Mouse (Mus musculus): ENCODE results near the gene Hdhd3. TPM values are rescaled to one million over a fixed set of nuclear protein-coding genes. Genes with fewer than 3 reads are reported as not detected.

Gene Hdhd3
- polyA plus RNA-seq, 1 experiment: 3.7 TPM

DNA sequence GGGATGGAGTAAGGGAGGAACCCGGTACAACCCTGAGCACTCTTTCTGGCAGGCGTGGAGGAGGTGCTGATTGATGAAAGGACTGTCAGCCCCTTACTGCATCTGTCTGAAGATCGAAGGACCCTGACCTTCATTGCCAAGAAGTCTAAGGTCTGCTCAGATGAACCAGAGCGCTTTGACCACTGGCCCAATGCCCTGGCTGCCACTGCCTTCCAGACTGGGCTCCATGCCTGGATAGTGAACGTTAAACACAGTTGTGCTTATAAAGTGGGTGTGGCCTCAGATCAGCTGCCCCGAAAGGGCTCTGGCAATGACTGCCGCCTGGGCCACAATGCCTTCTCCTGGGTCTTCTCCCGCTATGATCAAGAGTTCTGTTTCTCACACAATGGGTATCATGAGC is 7.3 kb downstream of the Hdhd3 start:
- TF ChIP-seq GATA1 (IDR thresholded peaks at IDR 0.05; ENCODE audit: low read length): no peak

GRCm38 (mm10) chr4:62494230-62494629 is 9.0 kb downstream of the Hdhd3 start:
- no peak for TF ChIP-seq GATA1 (IDR thresholded peaks at IDR 0.05; ENCODE audit: low read length)

DNA sequence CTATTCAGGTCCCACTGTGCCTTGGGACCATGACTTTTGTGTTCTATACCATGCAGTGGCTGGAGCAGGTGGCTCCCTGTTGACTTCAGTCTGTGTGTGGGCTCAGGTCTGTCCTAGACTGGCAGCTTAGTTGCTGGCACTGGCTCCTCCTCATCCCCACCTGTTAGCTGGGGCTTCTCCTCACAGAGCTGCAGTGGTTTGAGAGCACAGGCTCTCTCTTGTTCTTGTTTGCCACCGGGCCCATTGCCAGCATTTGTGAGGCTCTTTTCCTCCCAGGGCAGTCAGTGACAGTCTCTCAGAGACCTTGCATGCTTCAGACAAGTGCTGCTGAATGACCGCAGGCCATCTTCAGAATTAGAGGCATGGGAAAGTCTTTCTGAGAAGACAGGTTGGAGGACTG is 10.6 kb downstream of the Hdhd3 start:
- no peak for TF ChIP-seq GATA1 (IDR thresholded peaks at IDR 0.05; ENCODE audit: low read length)

DNA sequence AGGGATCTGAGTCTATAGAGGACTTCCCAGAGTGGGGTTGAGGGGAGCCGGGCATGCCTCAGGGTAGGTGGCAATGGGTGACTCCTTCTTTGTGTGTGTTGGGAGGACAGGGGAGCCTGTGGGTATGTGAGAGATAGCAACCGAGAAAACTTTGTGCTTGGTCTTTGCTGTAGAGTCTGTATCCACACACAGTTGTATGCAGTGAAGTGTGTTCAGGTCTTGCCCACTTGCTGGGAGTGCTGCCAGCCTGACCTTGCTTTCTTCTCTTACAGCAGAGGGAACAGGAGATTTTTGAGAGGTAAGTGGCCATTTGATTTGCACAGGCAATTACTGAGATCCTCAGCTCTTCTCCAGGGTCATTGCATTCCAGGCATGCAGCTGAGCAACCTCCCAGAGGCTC is 15.4 kb downstream of the Hdhd3 start:
- TF ChIP-seq GATA1 (IDR thresholded peaks at IDR 0.05; ENCODE audit: low read length): no peak

DNA sequence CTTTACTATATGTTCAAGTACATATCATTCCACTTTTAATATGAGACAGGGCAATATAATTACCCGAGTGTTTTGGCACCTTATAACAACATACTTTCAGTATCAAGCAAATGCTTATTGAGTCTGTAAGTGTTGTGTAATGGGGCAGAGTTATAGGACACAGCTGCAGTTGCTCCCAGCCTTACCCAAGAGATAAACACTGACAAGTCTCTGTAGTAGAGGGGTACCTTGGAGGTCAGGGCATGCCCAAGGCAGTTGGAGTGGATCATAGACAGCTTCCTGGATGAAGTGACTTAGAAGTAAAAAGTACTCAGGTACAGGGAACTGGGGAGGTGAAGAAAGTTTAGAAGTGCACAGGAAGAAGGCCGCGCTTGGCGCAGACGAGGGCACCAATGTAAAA is 16.1 kb downstream of the Hdhd3 start:
- no peak for TF ChIP-seq GATA1 (IDR thresholded peaks at IDR 0.05; ENCODE audit: low read length)

DNA sequence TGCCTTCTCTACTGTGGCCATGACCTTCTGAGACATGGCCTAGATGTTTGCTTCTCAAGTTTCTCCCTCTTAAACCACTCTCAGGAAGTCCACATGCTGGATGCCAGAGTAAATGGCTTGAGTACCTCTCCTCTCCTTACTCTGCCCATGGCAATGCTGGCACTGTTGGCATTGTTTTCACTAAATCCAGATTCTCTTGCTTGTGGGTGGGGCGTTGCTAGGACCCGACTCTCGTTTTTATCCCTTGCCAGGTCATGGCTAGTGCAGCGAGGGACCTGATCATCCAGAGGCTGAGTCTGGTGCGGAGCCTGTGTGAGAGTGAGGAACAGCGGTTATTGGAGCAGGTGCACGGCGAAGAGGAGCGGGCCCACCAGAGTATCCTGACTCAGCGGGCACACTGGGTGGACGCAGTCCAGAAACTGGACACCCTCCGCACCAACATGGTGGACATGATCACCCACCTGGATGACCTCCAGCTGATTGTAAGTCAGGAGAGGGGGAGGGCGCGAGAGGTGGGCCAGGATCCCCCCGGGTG is 17.0 kb downstream of the Hdhd3 start:
- no peak for TF ChIP-seq GATA1 (IDR thresholded peaks at IDR 0.05; ENCODE audit: low read length)

GRCm38 (mm10) chr4:62485450-62486161 is 17.7 kb downstream of the Hdhd3 start:
- TF ChIP-seq GATA1 (IDR thresholded peaks at IDR 0.05; ENCODE audit: low read length): no peak

- no peak for TF ChIP-seq GATA1 (IDR thresholded peaks at IDR 0.05; ENCODE audit: low read length)
Measured at GRCm38 (mm10) chr4:62484928-62485327, 18.3 kb downstream of the Hdhd3 start.

- TF ChIP-seq GATA1 (IDR thresholded peaks at IDR 0.05; ENCODE audit: low read length): no peak
Measured at GRCm38 (mm10) chr4:62480709-62481605, 22.3 kb downstream of the Hdhd3 start.

DNA sequence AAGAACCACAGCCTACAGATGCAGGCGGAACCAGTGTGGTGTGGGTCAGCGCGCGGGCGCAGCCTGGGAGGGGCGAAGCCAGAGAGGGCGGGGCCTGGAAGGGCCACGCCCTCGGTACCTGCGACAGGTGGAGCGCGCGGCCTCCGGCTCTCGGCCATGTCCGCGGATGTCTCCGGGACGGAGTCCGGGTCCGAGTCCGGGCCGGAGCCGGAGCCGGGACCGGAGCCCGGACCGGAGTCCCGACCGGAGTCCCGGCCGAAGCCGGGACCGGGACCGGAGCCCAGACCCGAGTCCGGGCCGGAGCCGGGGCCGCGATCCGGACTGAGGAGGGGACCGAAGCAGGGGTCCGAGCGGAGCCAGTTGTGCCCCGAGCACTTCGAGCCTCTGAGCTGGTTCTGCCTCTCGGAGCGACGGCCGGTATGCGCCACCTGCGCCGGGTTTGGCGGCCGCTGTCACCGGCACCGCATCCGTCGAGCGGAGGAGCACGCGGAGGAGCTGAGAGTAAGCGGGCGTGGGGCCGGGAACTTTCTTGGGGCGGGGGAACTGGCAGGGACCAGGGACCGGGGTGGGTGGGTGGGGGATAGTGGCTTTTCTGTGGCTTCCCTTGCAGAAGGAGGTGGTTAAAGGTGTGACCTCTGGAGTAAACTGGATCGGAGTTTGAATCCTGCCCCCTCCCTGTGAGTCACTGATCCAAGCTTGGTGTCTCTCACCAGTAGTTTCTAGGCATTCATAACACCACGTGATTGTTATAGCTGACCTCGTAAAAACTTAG is 23.1 kb downstream of the Hdhd3 start, which contains the start of gene Bspry:
Gene Bspry, plus strand, starts transcription at position 117 of the 772 bp plus-strand sequence.
- no peak for TF ChIP-seq GATA1 (IDR thresholded peaks at IDR 0.05; ENCODE audit: low read length)

DNA sequence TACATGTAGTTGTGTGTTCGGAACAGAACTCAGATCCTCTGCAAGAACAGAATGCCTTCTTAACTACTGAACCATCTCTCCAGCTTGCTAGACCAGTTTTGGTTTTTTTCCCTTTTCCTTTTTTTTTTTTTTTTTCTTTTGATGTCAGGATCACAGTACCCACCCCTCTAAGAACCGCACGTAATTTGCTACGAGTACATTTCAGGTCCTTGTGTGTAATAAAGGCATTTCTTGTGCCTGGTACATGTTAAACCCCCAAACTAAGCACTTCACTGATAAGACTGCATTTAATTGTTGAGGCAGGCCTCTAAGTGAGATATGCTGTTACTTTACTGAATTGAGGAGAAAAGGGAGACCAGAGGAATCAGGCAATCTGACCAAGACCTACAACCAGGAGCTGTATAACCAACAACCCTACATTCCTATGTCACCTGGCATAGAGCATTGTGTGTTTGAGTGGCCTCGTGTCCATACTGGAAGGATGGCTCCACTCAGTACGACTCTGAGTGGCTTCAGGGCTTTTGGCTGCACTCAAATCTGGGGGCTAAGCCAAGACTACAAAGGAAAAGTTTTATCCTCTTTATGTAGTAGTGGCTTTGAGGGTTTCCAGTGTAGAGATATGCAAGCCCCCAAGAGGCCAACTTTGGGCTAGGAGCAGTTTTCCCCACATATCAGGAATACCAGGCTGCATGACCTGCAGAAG is 25.6 kb downstream of the Hdhd3 start:
- TF ChIP-seq GATA1 (IDR thresholded peaks at IDR 0.05; ENCODE audit: low read length): no peak

GRCm38 (mm10) chr4:62475793-62476192 is 27.5 kb downstream of the Hdhd3 start:
- TF ChIP-seq GATA1 (IDR thresholded peaks at IDR 0.05; ENCODE audit: low read length): no peak

GRCm38 (mm10) chr4:62475131-62475530 is 28.1 kb downstream of the Hdhd3 start:
- no peak for TF ChIP-seq GATA1 (IDR thresholded peaks at IDR 0.05; ENCODE audit: low read length)

DNA sequence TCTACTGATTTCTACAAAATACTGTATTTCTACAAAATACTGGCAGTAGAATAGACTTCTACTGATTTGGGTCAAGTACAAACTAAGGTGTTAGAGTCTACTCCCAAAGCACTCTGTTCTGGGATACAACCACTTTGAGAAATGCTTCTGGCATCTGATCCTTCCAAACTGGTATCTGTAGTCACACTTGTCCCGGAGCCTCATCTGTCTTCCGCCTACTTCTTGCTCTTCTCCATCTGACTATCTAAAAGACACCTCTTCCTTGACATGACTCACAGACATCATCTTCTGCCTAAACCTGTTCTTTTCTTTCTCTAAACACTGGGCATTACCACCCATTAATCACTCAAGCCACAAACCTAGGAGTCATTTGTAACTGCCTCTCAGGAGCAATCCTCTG is 31.2 kb downstream of the Hdhd3 start:
- TF ChIP-seq GATA1 (IDR thresholded peaks at IDR 0.05; ENCODE audit: low read length): no peak

DNA sequence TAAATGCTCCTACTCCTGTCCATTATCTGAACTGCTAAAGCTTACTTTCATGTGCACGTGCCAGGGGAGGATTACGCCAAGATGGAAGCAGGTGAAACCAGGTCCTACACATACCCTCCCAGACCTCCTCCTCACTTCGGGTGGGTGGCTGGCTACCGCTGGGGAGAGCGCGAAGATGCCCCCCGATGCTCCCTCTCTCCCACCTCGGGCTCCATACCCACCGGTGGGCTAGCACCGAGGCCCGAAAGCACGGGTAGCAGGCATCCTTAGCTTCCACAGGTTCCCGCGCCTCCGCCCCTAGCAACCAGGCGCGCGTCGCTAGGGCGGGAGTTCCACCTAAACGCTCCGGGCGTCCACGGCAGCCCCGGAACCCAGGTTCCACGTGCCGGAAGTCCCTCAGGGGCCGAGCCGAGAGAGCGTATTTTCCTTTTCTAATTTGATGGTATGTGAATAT is 32.6 kb downstream of the Hdhd3 start, which contains the start of gene Wdr31:
Gene Wdr31, minus strand, starts transcription at position 299 of the 454 bp plus-strand sequence.
- no peak for TF ChIP-seq GATA1 (IDR thresholded peaks at IDR 0.05; ENCODE audit: low read length)
